Comparison of ENCODE assay signal across 12 mouse cellular contexts in genomic region chr1:64035804-64036203, GRCm38 (mm10).
DNase-seq lines count a peak whose midpoint lies in the region; ATAC-seq and TF ChIP-seq lines count a peak whose summit lies in the region.
"Had no signal": no experiment of that assay in that cellular context is flagged by ENCODE, and none has a peak within 500 bp of the region (broad histone marks: within the 10 kb centered on the region; RNA-seq: fewer than 3 reads in every experiment).

No protein-coding gene starts in this region.

- H3K27me3 ChIP-seq in heart, adult 2 months (ENCODE audit: control insufficient read depth, insufficient read depth, low read length), result no peaks in the 10 kb centered on the region
- H3K27me3 ChIP-seq in kidney, adult 2 months (replicated peaks; ENCODE audit: control insufficient read depth, insufficient read depth, low read length), result no peaks in the 10 kb centered on the region
- no peaks in the 10 kb centered on the region for H3K27me3 ChIP-seq in lung, postnatal 0 days (replicated peaks; ENCODE audit: insufficient read depth, low read length)
- no peaks in the 10 kb centered on the region for H3K27me3 ChIP-seq in limb, embryonic 10.5 days (ENCODE audit: low read depth, poor library complexity, severe bottlenecking)
- H3K27me3 ChIP-seq in forebrain, embryonic 10.5 days (ENCODE audit: poor library complexity, severe bottlenecking), result no peaks in the 10 kb centered on the region
- H3K27me3 ChIP-seq: liver, embryonic 13.5 days had no signal

- peaks cover 34% of the 10 kb centered on the region for H3K4me1 ChIP-seq in heart, adult 2 months (ENCODE audit: control insufficient read depth, insufficient read depth, low read length)
- peaks cover 9% of the 10 kb centered on the region for H3K4me1 ChIP-seq in kidney, adult 2 months (ENCODE audit: control insufficient read depth, insufficient read depth, low read length)
- peaks cover 26% of the 10 kb centered on the region for H3K4me1 ChIP-seq in bone marrow macrophage, adult 2 months (ENCODE audit: control insufficient read depth, insufficient read depth, low read length)
- H3K4me1 ChIP-seq in lung, postnatal 0 days (ENCODE audit: insufficient read depth, low read depth, low read length), result peaks cover 11% of the 10 kb centered on the region; the same call in 1 of the 2 replicates
- no peaks in the 10 kb centered on the region for H3K4me1 ChIP-seq in limb, embryonic 10.5 days
- H3K4me1 ChIP-seq in forebrain, embryonic 10.5 days, result peaks cover 28% of the 10 kb centered on the region

- ATAC-seq in lung, postnatal 0 days, result peak; percentile 62

- no peak overlapping the region for H3K4me2 ChIP-seq in lung, postnatal 0 days (replicated peaks; ENCODE audit: low read depth, low read length)
- H3K4me2 ChIP-seq: liver, embryonic 13.5 days had no signal

- no peak for TF ChIP-seq CTCF in heart, adult 2 months (IDR thresholded peaks at IDR 0.05)
- no peak for TF ChIP-seq CTCF in kidney, adult 2 months (conservative IDR thresholded peaks at IDR 0.05; ENCODE audit: insufficient read depth, insufficient read length, low read depth, low read length)
- TF ChIP-seq CTCF in bone marrow macrophage, adult 2 months (IDR thresholded peaks at IDR 0.05; ENCODE audit: low read depth, low read length), result no peak
- TF ChIP-seq CTCF in lung, postnatal 0 days (IDR thresholded peaks at IDR 0.05), result no peak

- peak overlapping the region; percentile 34 for H3K27ac ChIP-seq in heart, adult 2 months
- H3K27ac ChIP-seq in kidney, adult 2 months (ENCODE audit: insufficient read depth, low read depth, low read length), result peak overlapping the region; percentile 81
- peak overlapping the region; percentile 51 for H3K27ac ChIP-seq in bone marrow macrophage, adult 2 months (ENCODE audit: insufficient read depth, low read depth, low read length)
- H3K27ac ChIP-seq in lung, postnatal 0 days (ENCODE audit: low read length), result peak overlapping the region; percentile 63
- no peak overlapping the region for H3K27ac ChIP-seq in limb, embryonic 10.5 days
- H3K27ac ChIP-seq in forebrain, embryonic 10.5 days, result no peak overlapping the region
- H3K27ac ChIP-seq: liver, embryonic 13.5 days had no signal

- H3K9ac ChIP-seq in heart, adult 2 months (ENCODE audit: low read depth, low read length), result no peak overlapping the region
- no peak overlapping the region for H3K9ac ChIP-seq in lung, postnatal 0 days (replicated peaks; ENCODE audit: low read depth)
- H3K9ac ChIP-seq: liver, embryonic 13.5 days had no signal

- no peak for TF ChIP-seq EP300 in heart, adult 2 months (IDR thresholded peaks at IDR 0.05; ENCODE audit: insufficient read depth, low read depth, low read length)
- peak; percentile 94 for TF ChIP-seq EP300 in lung, postnatal 0 days (IDR thresholded peaks at IDR 0.05)

- intact Hi-C loops in heart, adult 2 months (cut with DNase I), result loop anchor here (2.0 kb wide), 1 partner anchor 15 kb away; no protein-coding TSS in a partner anchor
- intact Hi-C loops in heart, postnatal 10 days (cut with DNase I), result loop anchor here (2.0 to 5.0 kb wide), 4 partner anchors 15 to 411 kb away; no protein-coding TSS in a partner anchor

- WGBS in heart, adult 2 months, result 42% methylated on average over 7 of the region's 7 CpGs
- WGBS in kidney, adult 2 months, result 56% methylated on average over 7 of the region's 7 CpGs
- 43% methylated on average over 7 of the region's 7 CpGs for WGBS in lung, postnatal 0 days
- 82% methylated on average over 7 of the region's 7 CpGs for WGBS in limb, embryonic 10.5 days
- WGBS in forebrain, embryonic 10.5 days, result 86% methylated on average over 7 of the region's 7 CpGs

- H3K79me2 ChIP-seq in heart, adult 2 months (replicated peaks; ENCODE audit: control insufficient read depth, insufficient read depth, low read length), result no peaks in the 10 kb centered on the region

- H3K36me3 ChIP-seq in heart, adult 2 months (ENCODE audit: control insufficient read depth, insufficient read depth, low read length), result peaks cover 50% of the 10 kb centered on the region
- peaks cover 2% of the 10 kb centered on the region; the same call in 1 of the 2 replicates for H3K36me3 ChIP-seq in kidney, adult 2 months (ENCODE audit: control insufficient read depth, insufficient read depth, low read length)
- H3K36me3 ChIP-seq in lung, postnatal 0 days (ENCODE audit: insufficient read depth, low read length), result 0 out of 2 replicates have a peak, but pooled peaks cover 6% of the 10 kb centered on the region
- peaks cover 7% of the 10 kb centered on the region for H3K36me3 ChIP-seq in limb, embryonic 10.5 days
- peaks cover 21% of the 10 kb centered on the region for H3K36me3 ChIP-seq in forebrain, embryonic 10.5 days (replicated peaks)

- DNase-seq in heart, adult 2 months, result no peak
- no peak for DNase-seq in heart, postnatal 10 days
- DNase-seq in kidney, adult 2 months, result no peak
- no peak for DNase-seq in kidney, postnatal 10 days
- peak; percentile 77 for DNase-seq in lung, postnatal 0 days (ENCODE audit: low spot score)
- DNase-seq in limb, embryonic 10.5 days (ENCODE audit: low spot score), result no peak
- DNase-seq in forebrain, embryonic 10.5 days (ENCODE audit: extremely low spot score, low spot score), result no peak
- DNase-seq: layer of hippocampus, adult 9-11 months; liver, embryonic 13.5 days; thymus, adult 18-20 months had no signal

- H3K4me3 ChIP-seq in heart, adult 2 months, result no peak overlapping the region
- H3K4me3 ChIP-seq in kidney, adult 2 months (ENCODE audit: insufficient read depth, low read depth, low read length), result no peak overlapping the region
- no peak overlapping the region for H3K4me3 ChIP-seq in bone marrow macrophage, adult 2 months (ENCODE audit: insufficient read depth, low read length)
- no peak overlapping the region for H3K4me3 ChIP-seq in lung, postnatal 0 days (ENCODE audit: low read depth, low read length)
- no peak overlapping the region for H3K4me3 ChIP-seq in limb, embryonic 10.5 days
- no peak overlapping the region for H3K4me3 ChIP-seq in forebrain, embryonic 10.5 days
- H3K4me3 ChIP-seq: liver, embryonic 13.5 days; myocyte had no signal

- no peak for TF ChIP-seq POLR2A in heart, adult 2 months (IDR thresholded peaks at IDR 0.05; ENCODE audit: insufficient read depth, low read depth, low read length)
- no peak for TF ChIP-seq POLR2A in kidney, adult 2 months (IDR thresholded peaks at IDR 0.05; ENCODE audit: low read depth, low read length)
- no peak for TF ChIP-seq POLR2A in bone marrow macrophage, adult 2 months (IDR thresholded peaks at IDR 0.05; ENCODE audit: borderline replicate concordance, low read depth, low read length)

- H3K9me3 ChIP-seq in lung, postnatal 0 days (ENCODE audit: low read length), result no peaks in the 10 kb centered on the region
- H3K9me3 ChIP-seq in limb, embryonic 10.5 days (replicated peaks), result no peaks in the 10 kb centered on the region
- H3K9me3 ChIP-seq in forebrain, embryonic 10.5 days, result no peaks in the 10 kb centered on the region
- H3K9me3 ChIP-seq: liver, embryonic 13.5 days had no signal

Comparison
In these comparisons a context has a peak if more than half of its experiments do, and no peak if none do; other contexts are left out.
1. H3K27ac ChIP-seq: peak in heart, adult 2 months (single experiment), kidney, adult 2 months (single experiment), bone marrow macrophage, adult 2 months (single experiment) and lung, postnatal 0 days (single experiment); none in limb, embryonic 10.5 days (single experiment) and forebrain, embryonic 10.5 days (single experiment).